In genomic region chr5:98253838-98254821, GRCm38 (mm10) we compare ENCODE assay signal across 9 mouse cellular contexts. TPM values are rescaled to one million over a fixed set of nuclear protein-coding genes. Genes with fewer than 3 reads are reported as not detected.
DNase-seq lines count a peak whose midpoint lies in the region; ATAC-seq and TF ChIP-seq lines count a peak whose summit lies in the region.
"Had no signal": no experiment of that assay in that cellular context is flagged by ENCODE, and none has a peak within 500 bp of the region (broad histone marks: within the 10 kb centered on the region; RNA-seq: fewer than 3 reads in every experiment).

Gene Fgf5, plus strand, starts transcription at chr5:98254184.

- H3K27ac ChIP-seq in embryonic facial prominence, embryonic 11.5 days (replicated peaks; ENCODE audit: low read depth, low read length): no peak within 1 kb of the TSS
- no peak within 1 kb of the TSS for H3K27ac ChIP-seq in heart, postnatal 0 days (ENCODE audit: low read depth)
- H3K27ac ChIP-seq in midbrain, embryonic 10.5 days (replicated peaks): peak within 1 kb of the TSS; percentile 68
- H3K27ac ChIP-seq in stomach, embryonic 15.5 days: no peak within 1 kb of the TSS

- peak within 1 kb of the TSS; percentile 46 for H3K9ac ChIP-seq in embryonic facial prominence, embryonic 11.5 days (replicated peaks; ENCODE audit: low read length)
- peak within 1 kb of the TSS; percentile 1; the same call in 1 of the 2 replicates for H3K9ac ChIP-seq in heart, postnatal 0 days (replicated peaks; ENCODE audit: low read depth, low read length)
- no peak within 1 kb of the TSS for H3K9ac ChIP-seq in stomach, embryonic 15.5 days

- peak within 1 kb of the TSS; percentile 77 for H3K4me3 ChIP-seq in E14TG2a.4 (replicated peaks; ENCODE audit: low read length)
- H3K4me3 ChIP-seq in embryonic facial prominence, embryonic 11.5 days (ENCODE audit: low read depth, low read length): peak within 1 kb of the TSS; percentile 43
- H3K4me3 ChIP-seq in heart, postnatal 0 days (ENCODE audit: low read depth, low read length): peak within 1 kb of the TSS; percentile 51
- H3K4me3 ChIP-seq in midbrain, embryonic 10.5 days: peak within 1 kb of the TSS; percentile 73
- peak within 1 kb of the TSS; percentile 54 for H3K4me3 ChIP-seq in stomach, embryonic 15.5 days (replicated peaks)

- no peaks in the 10 kb centered on the region for H3K36me3 ChIP-seq in E14TG2a.4 (ENCODE audit: insufficient read depth, low read length)
- no peaks in the 10 kb centered on the region for H3K36me3 ChIP-seq in embryonic facial prominence, embryonic 11.5 days (replicated peaks; ENCODE audit: control insufficient read depth, insufficient read depth, low read depth, low read length)
- no peaks in the 10 kb centered on the region for H3K36me3 ChIP-seq in heart, postnatal 0 days (replicated peaks; ENCODE audit: control insufficient read depth, insufficient read depth, low read length)
- no peaks in the 10 kb centered on the region for H3K36me3 ChIP-seq in midbrain, embryonic 10.5 days
- no peaks in the 10 kb centered on the region for H3K36me3 ChIP-seq in stomach, embryonic 15.5 days

- no peak for TF ChIP-seq CTCF in E14TG2a.4 (conservative IDR thresholded peaks at IDR 0.05; ENCODE audit: low read length)
- no peak for TF ChIP-seq CTCF in heart, postnatal 0 days (IDR thresholded peaks at IDR 0.05; ENCODE audit: low read depth)

- under 1% methylated on average over 63 of the region's 80 CpGs for WGBS in embryonic facial prominence, embryonic 11.5 days
- WGBS in heart, postnatal 0 days: under 1% methylated on average over 73 of the region's 80 CpGs
- under 1% methylated on average over 80 of the region's 80 CpGs for WGBS in midbrain, embryonic 10.5 days
- under 1% methylated on average over 80 of the region's 80 CpGs for WGBS in stomach, embryonic 15.5 days

- H3K4me2 ChIP-seq in embryonic facial prominence, embryonic 11.5 days (ENCODE audit: low read depth, low read length): peak within 1 kb of the TSS; percentile 99
- peak within 1 kb of the TSS; percentile 78 for H3K4me2 ChIP-seq in heart, postnatal 0 days (ENCODE audit: low read depth, low read length)
- H3K4me2 ChIP-seq in stomach, embryonic 15.5 days: peak within 1 kb of the TSS; percentile 98

- DNase-seq in ZHBTc4 (ENCODE audit: low read depth, low spot score): peak; percentile 64
- DNase-seq in embryonic facial prominence, embryonic 11.5 days (ENCODE audit: low spot score): peak; percentile 55
- DNase-seq in heart, postnatal 0 days (ENCODE audit: low spot score): peak; percentile 68
- DNase-seq in layer of hippocampus, postnatal 25 days (ENCODE audit: extremely low spot score in 1 of 2, low spot score in 1 of 2): peak; percentile 38 to 53
- peak; percentile 73 for DNase-seq in midbrain, embryonic 10.5 days (ENCODE audit: low spot score)
- no peak for DNase-seq in thymus, postnatal 10 days (ENCODE audit: low spot score in 2 of 2)

- no peak for TF ChIP-seq EP300 in heart, postnatal 0 days (IDR thresholded peaks at IDR 0.05; ENCODE audit: low read depth)

- ATAC-seq in embryonic facial prominence, embryonic 11.5 days (replicated peaks; ENCODE audit: insufficient number of reproducible peaks, low FRiP score, low TSS enrichment, low read depth): peak; percentile 76
- peak; percentile 90 for ATAC-seq in heart, postnatal 0 days (ENCODE audit: insufficient read depth, low read depth)
- peak; percentile 60 for ATAC-seq in stomach, embryonic 15.5 days (ENCODE audit: insufficient read depth, low FRiP score, low read depth)

- H3K4me1 ChIP-seq in E14TG2a.4 (replicated peaks; ENCODE audit: low read depth, low read length): peaks cover 45% of the 10 kb centered on the region
- no peaks in the 10 kb centered on the region for H3K4me1 ChIP-seq in embryonic facial prominence, embryonic 11.5 days (ENCODE audit: control insufficient read depth, insufficient read depth, low read length)
- H3K4me1 ChIP-seq in heart, postnatal 0 days (ENCODE audit: control insufficient read depth, insufficient read depth): no peaks in the 10 kb centered on the region
- H3K4me1 ChIP-seq in midbrain, embryonic 10.5 days: peaks cover 23% of the 10 kb centered on the region
- H3K4me1 ChIP-seq in stomach, embryonic 15.5 days: peaks cover 10% of the 10 kb centered on the region; the same call in 1 of the 2 replicates

- no peaks in the 10 kb centered on the region for H3K9me3 ChIP-seq in E14TG2a.4 (ENCODE audit: low read length)
- H3K9me3 ChIP-seq in embryonic facial prominence, embryonic 11.5 days (replicated peaks; ENCODE audit: control insufficient read depth, low read length): no peaks in the 10 kb centered on the region
- no peaks in the 10 kb centered on the region for H3K9me3 ChIP-seq in heart, postnatal 0 days (replicated peaks; ENCODE audit: control insufficient read depth, low read length)
- no peaks in the 10 kb centered on the region for H3K9me3 ChIP-seq in midbrain, embryonic 10.5 days (replicated peaks)
- H3K9me3 ChIP-seq in stomach, embryonic 15.5 days: no peaks in the 10 kb centered on the region

- peaks cover 82% of the 10 kb centered on the region for H3K27me3 ChIP-seq in E14TG2a.4 (ENCODE audit: insufficient read depth, low read length)
- H3K27me3 ChIP-seq in embryonic facial prominence, embryonic 11.5 days (ENCODE audit: control insufficient read depth, insufficient read depth, low read length): peaks cover 21% of the 10 kb centered on the region
- peaks cover 49% of the 10 kb centered on the region for H3K27me3 ChIP-seq in heart, postnatal 0 days (ENCODE audit: control insufficient read depth, insufficient read depth, low read length)
- peaks cover 85% of the 10 kb centered on the region for H3K27me3 ChIP-seq in midbrain, embryonic 10.5 days (ENCODE audit: low read depth, poor library complexity, severe bottlenecking)
- peaks cover 31% of the 10 kb centered on the region for H3K27me3 ChIP-seq in stomach, embryonic 15.5 days (replicated peaks)

RNA-seq across cellular contexts. Expression of gene Fgf5, which starts in this region (rescaled TPM):
- 1.0 and 2.2 TPM in 2 replicates for polyA plus RNA-seq in embryonic facial prominence, embryonic 11.5 days (2014; fragmentation: Nextera tagmentation; extraction: Ambion mirVana)
- not detected in 2 replicates for total RNA-seq in heart, postnatal 0 days (2014; rRNA removed; ENCODE audit: low replicate concordance)
- 0.16 TPM in 1 of 2 replicates, not detected in the other for polyA plus RNA-seq in heart, postnatal 0 days (2015; fragmentation: Nextera tagmentation; extraction: Ambion mirVana)
- total RNA-seq in layer of hippocampus, postnatal 25 days (2021): 1 to 10 TPM; 3.7 to 4.7 TPM
- 0.07 and 0.10 TPM in 2 replicates for polyA plus RNA-seq in midbrain, embryonic 10.5 days (2016; fragmentation: Nextera tagmentation; extraction: Ambion mirVana)
- 1.2 and 1.6 TPM in 2 replicates for polyA plus RNA-seq in stomach, embryonic 15.5 days (2015; fragmentation: Nextera tagmentation; extraction: Ambion mirVana)
- polyA plus RNA-seq: spleen, adult 2 months had no signal

Comparison
In these comparisons a context has a peak if more than half of its experiments do, and no peak if none do; other contexts are left out.
1. Peak in DNase-seq, ATAC-seq, H3K4me3 ChIP-seq, H3K9ac ChIP-seq and H3K4me2 ChIP-seq in heart, postnatal 0 days; RNA of the gene not detected or under 1 TPM.
2. Peak in DNase-seq, H3K4me3 ChIP-seq and H3K27ac ChIP-seq in midbrain, embryonic 10.5 days; RNA of the gene not detected or under 1 TPM.
3. DNase-seq: peak in ZHBTc4 (single experiment), embryonic facial prominence, embryonic 11.5 days (single experiment) and layer of hippocampus, postnatal 25 days (2 of 2); none in thymus, postnatal 10 days (0 of 2).
4. Peak in every context shown above with its lines, with median percentiles within 50 percentile points of each other: H3K4me3 ChIP-seq, ATAC-seq and H3K4me2 ChIP-seq.